Mouse (Mus musculus): ENCODE results near the gene Olfr157. TPM values are rescaled to one million over a fixed set of nuclear protein-coding genes. Genes with fewer than 3 reads are reported as not detected.

The Olfr157 gene
- total and polyA plus RNA-seq, 2 experiments from 2014 or later, result not detected

GRCm38 (mm10) chr4:43874501-43874900 is 34.5 kb upstream of the Olfr157 start:
- H3K9me3 ChIP-seq (ENCODE audit: low read length), result no peaks in the 10 kb centered on the region
- no peak overlapping the region for H3K27ac ChIP-seq (ENCODE audit: low read depth, low read length)
- peak overlapping the region; percentile 98 for H3K4me2 ChIP-seq (ENCODE audit: low read depth)
- H3K36me3 ChIP-seq (ENCODE audit: insufficient read depth), result no peaks in the 10 kb centered on the region
- DNase-seq, result no peak
- no peaks in the 10 kb centered on the region for H3K27me3 ChIP-seq (ENCODE audit: insufficient read depth, low read length)
- no peak for ATAC-seq
- no peak overlapping the region for H3K4me3 ChIP-seq (ENCODE audit: low read depth, low read length)
- no peak overlapping the region for H3K9ac ChIP-seq
- no peak for TF ChIP-seq CTCF (IDR thresholded peaks at IDR 0.05; ENCODE audit: low read depth)
- 28% methylated on average over 7 of the region's 7 CpGs for WGBS
- no peaks in the 10 kb centered on the region for H3K4me1 ChIP-seq (ENCODE audit: insufficient read depth)

- TF ChIP-seq CTCF (IDR thresholded peaks at IDR 0.05; ENCODE audit: low read depth), result no peak
- H3K4me1 ChIP-seq (ENCODE audit: insufficient read depth), result no peaks in the 10 kb centered on the region
- no peak overlapping the region for H3K4me2 ChIP-seq (ENCODE audit: low read depth)
- H3K27ac ChIP-seq (ENCODE audit: low read depth, low read length), result no peak overlapping the region
- H3K9ac ChIP-seq, result no peak overlapping the region
- 92% methylated on average over 10 of the region's 10 CpGs for WGBS
- 0 out of 2 replicates have a peak, but pooled peaks cover 7% of the 10 kb centered on the region for H3K9me3 ChIP-seq (ENCODE audit: low read length)
- ATAC-seq (no peak), DNase-seq (no peak)
- H3K27me3 ChIP-seq (ENCODE audit: insufficient read depth, low read length), result no peaks in the 10 kb centered on the region
- no peak overlapping the region for H3K4me3 ChIP-seq (ENCODE audit: low read depth, low read length)
- no peaks in the 10 kb centered on the region for H3K36me3 ChIP-seq (ENCODE audit: insufficient read depth)
Observed at GRCm38 (mm10) chr4:43869821-43870220, 29.8 kb upstream of the Olfr157 start.

GRCm38 (mm10) chr4:43863298-43863697 is 23.3 kb upstream of the Olfr157 start:
- Histone ChIP-seq H3K27ac (ENCODE audit: low read depth, low read length) (no peak overlapping the region), H3K27me3 (ENCODE audit: insufficient read depth, low read length) (no peaks in the 10 kb centered on the region), H3K9ac (no peak overlapping the region), H3K9me3 (ENCODE audit: low read length) (no peaks in the 10 kb centered on the region), H3K36me3 (ENCODE audit: insufficient read depth) (no peaks in the 10 kb centered on the region), H3K4me2 (ENCODE audit: low read depth) (no peak overlapping the region), H3K4me3 (ENCODE audit: low read depth, low read length) (no peak overlapping the region), H3K4me1 (ENCODE audit: insufficient read depth) (no peaks in the 10 kb centered on the region)
- WGBS, result 64% methylated on average over 4 of the region's 4 CpGs
- DNase-seq (no peak), ATAC-seq (no peak)
- TF ChIP-seq CTCF (IDR thresholded peaks at IDR 0.05; ENCODE audit: low read depth), result no peak

GRCm38 (mm10) chr4:43860744-43861519 is 20.9 kb upstream of the Olfr157 start:
- Histone ChIP-seq H3K27ac (ENCODE audit: low read depth, low read length) (no peak overlapping the region), H3K36me3 (ENCODE audit: insufficient read depth) (no peaks in the 10 kb centered on the region), H3K27me3 (ENCODE audit: insufficient read depth, low read length) (no peaks in the 10 kb centered on the region), H3K4me3 (ENCODE audit: low read depth, low read length) (no peak overlapping the region), H3K4me2 (ENCODE audit: low read depth) (no peak overlapping the region), H3K9ac (no peak overlapping the region), H3K9me3 (ENCODE audit: low read length) (no peaks in the 10 kb centered on the region), H3K4me1 (ENCODE audit: insufficient read depth) (no peaks in the 10 kb centered on the region)
- peak; percentile 97 for TF ChIP-seq CTCF (IDR thresholded peaks at IDR 0.05; ENCODE audit: low read depth)
- ATAC-seq (peak; percentile 69), DNase-seq (peak; percentile 90)
- 11% methylated on average over 14 of the region's 14 CpGs for WGBS

GRCm38 (mm10) chr4:43859886-43860285 is 19.9 kb upstream of the Olfr157 start:
- no peak overlapping the region for H3K4me2 ChIP-seq (ENCODE audit: low read depth)
- WGBS, result 81% methylated on average over 10 of the region's 10 CpGs
- no peak overlapping the region for H3K4me3 ChIP-seq (ENCODE audit: low read depth, low read length)
- no peak for ATAC-seq
- no peak overlapping the region for H3K9ac ChIP-seq
- H3K36me3 ChIP-seq (ENCODE audit: insufficient read depth), result no peaks in the 10 kb centered on the region
- no peak for TF ChIP-seq CTCF (IDR thresholded peaks at IDR 0.05; ENCODE audit: low read depth)
- no peaks in the 10 kb centered on the region for H3K27me3 ChIP-seq (ENCODE audit: insufficient read depth, low read length)
- no peak overlapping the region for H3K27ac ChIP-seq (ENCODE audit: low read depth, low read length)
- no peak for DNase-seq
- H3K4me1 ChIP-seq (ENCODE audit: insufficient read depth), result no peaks in the 10 kb centered on the region
- no peaks in the 10 kb centered on the region for H3K9me3 ChIP-seq (ENCODE audit: low read length)

GRCm38 (mm10) chr4:43854101-43854500 is 14.1 kb upstream of the Olfr157 start:
- H3K9ac ChIP-seq, result no peak overlapping the region
- H3K36me3 ChIP-seq (ENCODE audit: insufficient read depth), result no peaks in the 10 kb centered on the region
- no peaks in the 10 kb centered on the region for H3K27me3 ChIP-seq (ENCODE audit: insufficient read depth, low read length)
- H3K4me2 ChIP-seq (ENCODE audit: low read depth), result no peak overlapping the region
- ATAC-seq (no peak), DNase-seq (no peak)
- TF ChIP-seq CTCF (IDR thresholded peaks at IDR 0.05; ENCODE audit: low read depth), result no peak
- no peak overlapping the region for H3K27ac ChIP-seq (ENCODE audit: low read depth, low read length)
- WGBS, result 72% methylated on average over 8 of the region's 8 CpGs
- H3K4me3 ChIP-seq (ENCODE audit: low read depth, low read length), result no peak overlapping the region
- H3K9me3 ChIP-seq (ENCODE audit: low read length), result no peaks in the 10 kb centered on the region
- no peaks in the 10 kb centered on the region for H3K4me1 ChIP-seq (ENCODE audit: insufficient read depth)

GRCm38 (mm10) chr4:43851265-43851664 is 11.3 kb upstream of the Olfr157 start, which contains the start of gene Olfr155:
Gene Olfr155 (plus strand): TSS chr4:43851565.
- Histone ChIP-seq H3K27me3 (ENCODE audit: insufficient read depth, low read length) (no peaks in the 10 kb centered on the region), H3K4me3 (ENCODE audit: low read depth, low read length) (no peak within 1 kb of the TSS), H3K9ac (no peak within 1 kb of the TSS), H3K4me1 (ENCODE audit: insufficient read depth) (no peaks in the 10 kb centered on the region), H3K4me2 (ENCODE audit: low read depth) (no peak within 1 kb of the TSS), H3K9me3 (ENCODE audit: low read length) (no peaks in the 10 kb centered on the region), H3K27ac (ENCODE audit: low read depth, low read length) (no peak within 1 kb of the TSS), H3K36me3 (ENCODE audit: insufficient read depth) (no peaks in the 10 kb centered on the region)
- 87% methylated on average over 6 of the region's 6 CpGs for WGBS
- ATAC-seq (no peak), DNase-seq (no peak)
- no peak for TF ChIP-seq CTCF (IDR thresholded peaks at IDR 0.05; ENCODE audit: low read depth)

All from forebrain, postnatal 0 days (tissue).